Mouse (Mus musculus) cerebellum, adult 2 months (tissue): Measurements from ENCODE around the gene Abca9. TPM values are rescaled to one million over a fixed set of nuclear protein-coding genes. Genes with fewer than 3 reads are reported as not detected.

Experiments
- DNase-seq, 2 experiments: peaks; one replicate each; pipeline ENCODE4 v3.0.0; 2021
- H3K27ac ChIP-seq: fragments of 200-500 bp; 2 replicates; pipeline ENCODE4 v1.5.1; 2012; ENCODE audit warnings: low read length, control low read depth, inconsistent platforms; ENCODE audit not compliant: insufficient read depth
- H3K27me3 ChIP-seq: fragments of 200-500 bp; 2 replicates; pipeline ENCODE4 v1.6.1; 2012; ENCODE audit warnings: inconsistent platforms, mild to moderate bottlenecking, low read length, moderate library complexity; ENCODE audit not compliant: control insufficient read depth, insufficient read depth
- H3K4me1 ChIP-seq: fragments of 200-500 bp; 2 replicates; pipeline ENCODE4 v1.6.1; 2011; ENCODE audit warnings: low read length; ENCODE audit not compliant: control insufficient read depth, insufficient read depth
- H3K4me3 ChIP-seq: fragments of 200-500 bp; replicated peaks from 2 replicates; pipeline ENCODE3; 2011; ENCODE audit warnings: mild to moderate bottlenecking, low read depth, low read length, control low read depth; ENCODE audit not compliant: insufficient read depth
- CTCF ChIP-seq: fragments of 200-500 bp; IDR thresholded peaks from 2 replicates; pipeline ENCODE4 v1.5.1; 2011; ENCODE audit warnings: low read depth, mild to moderate bottlenecking, control low read depth, low read length, moderate library complexity, borderline replicate concordance; ENCODE audit not compliant: insufficient read depth
- POLR2A ChIP-seq: fragments of 200-500 bp; IDR thresholded peaks from 2 replicates; pipeline ENCODE4 v1.6.1; 2011; ENCODE audit warnings: low read length, control low read depth, borderline replicate concordance; ENCODE audit not compliant: insufficient read depth
- WGBS: fragments of 180-500 bp; shearing (Covaris S2); methylation state at CpG from one replicate; pipeline ENCODE4 v1.1.7; 2018; 5-methylcytosine and 5-hydroxymethylcytosine counted together
- polyA plus RNA-seq: library from polyadenylated mRNA; depleted of rRNA; stranded (reverse); fragments of >200 nt; gene quantifications from 2 replicates; pipeline ENCODE4 v1.2.3, GENCODE M21; 2012; rRNA removed

The Abca9 gene
- 1.5 TPM in 2 replicates for polyA plus RNA-seq

GRCm38 (mm10) chr11:110167459-110168251, at the start of gene Abca9:
TSS of gene Abca9 (minus strand) at chr11:110168196.
- H3K27me3 ChIP-seq = no peaks in the 10 kb centered on the region
- WGBS = 8% methylated on average over 12 of the region's 12 CpGs
- TF ChIP-seq CTCF (no peak), POLR2A (no peak)
- peak within 1 kb of the TSS; percentile 34 for H3K4me3 ChIP-seq
- peak; percentile 47 to 62 for DNase-seq
- no peak within 1 kb of the TSS for H3K27ac ChIP-seq
- no peaks in the 10 kb centered on the region; the same call in 1 of the 2 replicates for H3K4me1 ChIP-seq

DNA sequence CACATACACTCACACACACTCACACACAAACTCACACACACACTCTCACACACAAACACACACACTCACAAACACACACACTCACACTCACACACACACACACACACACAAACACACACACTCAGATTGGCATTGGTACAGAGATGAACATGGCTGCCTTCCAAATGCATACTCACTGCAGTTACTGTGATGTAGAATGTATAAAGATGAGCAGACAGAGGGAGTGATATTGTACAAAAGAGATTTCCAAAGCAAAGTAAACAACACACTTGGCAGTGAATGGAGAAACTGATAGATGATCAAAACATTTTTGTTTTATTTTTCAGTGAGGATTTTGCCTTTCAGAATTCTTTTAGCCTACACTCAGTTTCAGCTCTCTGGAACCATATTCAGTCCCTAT, 49.1 kb upstream of the Abca9 start:
- Histone ChIP-seq H3K27me3 (no peaks in the 10 kb centered on the region), H3K27ac (no peak overlapping the region), H3K4me3 (no peak overlapping the region), H3K4me1 (no peaks in the 10 kb centered on the region)
- no peak for DNase-seq
- TF ChIP-seq POLR2A = no peak
- no peak for TF ChIP-seq CTCF

GRCm38 (mm10) chr11:110203930-110204329, 35.9 kb upstream of the Abca9 start:
- TF ChIP-seq POLR2A (no peak), CTCF (no peak)
- Histone ChIP-seq H3K27me3 (no peaks in the 10 kb centered on the region), H3K4me3 (no peak overlapping the region), H3K27ac (no peak overlapping the region), H3K4me1 (no peaks in the 10 kb centered on the region)
- no peak for DNase-seq
- 91% methylated on average over 5 of the region's 5 CpGs for WGBS

DNA sequence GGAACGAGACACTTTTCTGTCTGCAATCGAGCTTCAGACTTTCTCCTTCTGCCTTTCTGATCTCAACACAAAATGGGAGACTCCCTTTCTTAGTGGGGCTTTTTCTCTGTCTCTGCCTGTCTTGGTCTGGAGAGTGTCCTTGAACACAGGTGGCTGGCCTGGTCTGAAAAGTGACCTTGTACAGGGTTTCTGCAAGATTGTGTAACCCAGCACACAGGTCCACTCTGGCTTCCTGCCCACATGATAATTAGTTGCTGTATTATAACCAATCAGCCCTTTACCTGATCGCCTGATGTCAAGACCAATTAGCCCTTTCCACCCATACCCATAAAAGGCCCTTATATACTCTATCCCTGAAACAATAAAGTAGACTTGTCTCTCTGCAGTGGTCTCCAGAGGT, 30.9 kb upstream of the Abca9 start:
- H3K4me3 ChIP-seq = no peak overlapping the region
- no peak for TF ChIP-seq POLR2A
- no peak for TF ChIP-seq CTCF
- H3K4me1 ChIP-seq = no peaks in the 10 kb centered on the region
- no peak for DNase-seq
- WGBS = 84% methylated on average over 3 of the region's 3 CpGs
- no peaks in the 10 kb centered on the region for H3K27me3 ChIP-seq
- no peak overlapping the region for H3K27ac ChIP-seq

- H3K27ac ChIP-seq = no peak overlapping the region
- WGBS = 86% methylated on average over 8 of the region's 8 CpGs
- no peaks in the 10 kb centered on the region for H3K4me1 ChIP-seq
- DNase-seq = no peak
- H3K27me3 ChIP-seq = no peaks in the 10 kb centered on the region
- no peak for TF ChIP-seq POLR2A
- no peak for TF ChIP-seq CTCF
- H3K4me3 ChIP-seq = no peak overlapping the region
These were observed 28.7 kb upstream of the Abca9 start for GRCm38 (mm10) chr11:110196561-110197306.

DNA sequence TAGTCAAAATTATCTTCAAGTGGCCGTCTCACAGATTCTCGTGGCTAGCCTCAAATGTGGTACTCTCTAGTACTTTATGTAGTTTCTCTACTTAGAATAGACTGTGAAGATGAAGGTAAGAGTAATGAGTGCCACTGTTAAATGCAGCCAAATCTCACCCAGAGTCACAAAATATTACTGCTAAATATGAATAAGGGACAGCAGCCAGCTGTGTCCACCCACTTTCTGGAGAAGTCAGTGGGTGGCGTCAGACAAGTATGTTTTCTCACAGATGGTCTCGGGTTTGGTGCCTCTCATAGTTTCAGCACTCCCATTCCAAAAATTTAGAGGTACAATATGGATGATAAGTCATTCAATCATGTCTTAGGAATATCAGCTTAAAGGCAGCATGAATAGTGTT, 27.3 kb upstream of the Abca9 start:
- no peak overlapping the region for H3K4me3 ChIP-seq
- H3K27ac ChIP-seq = no peak overlapping the region
- TF ChIP-seq CTCF (no peak), POLR2A (no peak)
- 86% methylated on average over 4 of the region's 4 CpGs for WGBS
- H3K27me3 ChIP-seq = no peaks in the 10 kb centered on the region
- H3K4me1 ChIP-seq = no peaks in the 10 kb centered on the region
- no peak for DNase-seq

- H3K4me1 ChIP-seq = no peaks in the 10 kb centered on the region; the same call in 1 of the 2 replicates
- TF ChIP-seq POLR2A = no peak
- TF ChIP-seq CTCF = no peak
- H3K27me3 ChIP-seq = no peaks in the 10 kb centered on the region
- H3K4me3 ChIP-seq = no peak overlapping the region
- H3K27ac ChIP-seq = no peak overlapping the region
- DNase-seq = no peak
- over 99% methylated on average over 3 of the region's 3 CpGs for WGBS
These were observed 3.2 kb upstream of the Abca9 start for GRCm38 (mm10) chr11:110171212-110171611.
